Mouse (Mus musculus): ENCODE data around the gene Meox1. TPM values are rescaled to one million over a fixed set of nuclear protein-coding genes. Genes with fewer than 3 reads are reported as not detected.

Meox1 gene
- polyA plus RNA-seq, 1 experiment from 2014 or later, result 24.1 TPM

DNA sequence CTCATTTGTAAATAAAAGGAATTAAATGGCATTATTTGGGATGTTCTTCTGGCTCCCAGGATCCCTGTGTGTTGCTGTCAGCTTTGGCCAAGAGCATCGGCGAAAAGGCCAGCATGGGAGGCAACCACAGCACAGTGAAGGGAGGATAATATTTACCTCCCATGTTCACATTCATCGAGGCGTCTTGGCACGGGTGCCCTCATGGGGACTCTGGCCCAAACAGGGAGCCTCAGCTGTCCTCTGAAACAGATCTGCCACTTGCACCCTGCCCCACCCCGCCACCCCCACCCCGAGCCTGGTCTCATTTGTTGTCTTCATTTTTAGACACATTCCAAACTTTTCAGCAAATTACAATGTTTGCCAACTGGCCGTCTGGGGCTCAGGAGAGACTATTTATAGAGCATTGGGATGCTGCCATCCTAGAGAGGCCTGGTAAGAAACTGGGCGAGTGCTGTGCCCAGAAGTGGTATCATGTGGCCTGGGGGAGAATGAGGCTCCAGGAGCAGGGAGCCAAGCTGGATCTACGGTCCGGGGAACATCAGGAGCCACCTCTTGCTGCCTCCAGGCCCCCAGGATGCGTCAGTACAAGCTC lies 27.3 kb upstream of the Meox1 start:
- WGBS, result 71% methylated on average over 12 of the region's 12 CpGs
- Histone ChIP-seq H3K27me3 (replicated peaks) (peaks cover 21% of the 10 kb centered on the region), H3K9ac (0 out of 2 replicates have a peak overlapping the region, but pooled peaks have one; percentile 20), H3K27ac (ENCODE audit: poor library complexity, severe bottlenecking) (no peak overlapping the region), H3K9me3 (replicated peaks) (no peaks in the 10 kb centered on the region), H3K4me3 (no peak overlapping the region), H3K4me1 (replicated peaks) (0 out of 2 replicates have a peak, but pooled peaks cover 8% of the 10 kb centered on the region), H3K4me2 (no peak overlapping the region), H3K36me3 (no peaks in the 10 kb centered on the region)
- ATAC-seq (ENCODE audit: insufficient number of reproducible peaks, low FRiP score), result no peak

DNA sequence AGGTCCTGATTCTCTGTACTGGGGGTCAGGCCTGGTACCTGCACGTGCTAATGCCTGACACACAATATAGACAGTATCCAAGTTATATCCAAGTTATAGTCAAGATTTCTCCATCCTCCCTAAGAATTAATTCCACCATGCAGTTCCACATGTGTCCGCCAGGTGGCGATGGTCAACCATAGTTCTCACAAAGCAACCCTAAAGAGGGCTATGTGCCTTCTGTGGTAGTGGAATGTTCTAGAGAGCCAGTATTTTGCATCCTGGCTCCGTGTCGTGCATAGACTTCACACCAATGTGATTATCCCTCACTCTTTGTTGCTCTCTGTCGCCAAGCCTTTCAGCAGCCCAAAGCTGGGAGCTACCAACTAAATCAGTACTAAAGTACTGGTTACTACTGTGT lies 25.5 kb upstream of the Meox1 start:
- Histone ChIP-seq H3K9me3 (replicated peaks) (no peaks in the 10 kb centered on the region), H3K4me2 (no peak overlapping the region), H3K4me1 (replicated peaks) (0 out of 2 replicates have a peak, but pooled peaks cover 8% of the 10 kb centered on the region), H3K27ac (ENCODE audit: poor library complexity, severe bottlenecking) (no peak overlapping the region), H3K36me3 (no peaks in the 10 kb centered on the region), H3K9ac (no peak overlapping the region), H3K27me3 (replicated peaks) (peaks cover 21% of the 10 kb centered on the region), H3K4me3 (no peak overlapping the region)
- ATAC-seq (ENCODE audit: insufficient number of reproducible peaks, low FRiP score), result peak; percentile 65; the same call in 1 of the 2 replicates
- under 1% methylated on average over 6 of the region's 6 CpGs for WGBS

DNA sequence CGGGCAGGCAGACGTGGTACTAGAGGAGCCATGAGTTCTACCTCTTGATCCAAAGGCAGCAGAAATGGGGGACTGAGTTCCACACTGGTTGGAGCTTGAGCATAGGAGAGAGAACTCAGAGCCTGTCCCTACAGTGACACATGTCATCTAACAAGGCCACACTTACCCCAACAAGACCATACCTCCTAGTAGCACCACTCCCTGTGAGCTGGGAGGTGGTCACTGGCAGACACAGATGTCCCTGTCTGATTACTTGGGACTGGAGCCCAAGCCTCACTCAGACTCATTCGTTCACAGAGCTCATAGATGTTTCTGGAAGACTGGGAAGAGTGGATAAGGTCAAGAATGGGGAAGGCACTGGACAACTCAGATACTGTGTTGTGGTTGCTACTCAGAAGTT lies 24.4 kb upstream of the Meox1 start:
- Histone ChIP-seq H3K4me3 (no peak overlapping the region), H3K27ac (ENCODE audit: poor library complexity, severe bottlenecking) (no peak overlapping the region), H3K27me3 (replicated peaks) (peaks cover 21% of the 10 kb centered on the region), H3K36me3 (no peaks in the 10 kb centered on the region), H3K4me1 (replicated peaks) (0 out of 2 replicates have a peak, but pooled peaks cover 8% of the 10 kb centered on the region), H3K4me2 (no peak overlapping the region), H3K9ac (no peak overlapping the region), H3K9me3 (replicated peaks) (no peaks in the 10 kb centered on the region)
- WGBS, result 71% methylated on average over 3 of the region's 3 CpGs
- ATAC-seq (ENCODE audit: insufficient number of reproducible peaks, low FRiP score), result no peak

DNA sequence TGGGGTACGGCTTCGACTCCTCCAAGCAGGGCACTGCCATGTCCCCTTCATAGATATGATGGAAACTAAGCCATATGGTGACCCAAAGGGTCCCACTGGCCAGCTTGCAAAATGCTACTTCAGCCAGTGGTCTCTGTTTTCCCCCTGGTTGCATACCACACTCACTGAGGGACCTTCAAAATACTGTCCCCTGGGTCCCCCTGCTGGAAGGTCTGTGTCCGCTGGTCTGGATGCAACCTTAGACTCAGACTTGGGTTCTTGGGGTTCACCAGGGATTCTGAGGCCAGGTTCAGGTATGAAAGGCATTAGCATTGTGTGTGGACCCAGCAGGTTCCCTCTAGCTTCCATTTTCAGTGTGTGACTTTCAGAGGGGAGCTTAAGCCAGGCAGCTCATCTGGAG lies 22.6 kb upstream of the Meox1 start:
- Histone ChIP-seq H3K27me3 (replicated peaks) (peaks cover 19% of the 10 kb centered on the region), H3K4me3 (no peak overlapping the region), H3K27ac (ENCODE audit: poor library complexity, severe bottlenecking) (no peak overlapping the region), H3K9ac (no peak overlapping the region), H3K36me3 (no peaks in the 10 kb centered on the region), H3K4me2 (no peak overlapping the region), H3K4me1 (replicated peaks) (0 out of 2 replicates have a peak, but pooled peaks cover 8% of the 10 kb centered on the region), H3K9me3 (replicated peaks) (no peaks in the 10 kb centered on the region)
- WGBS, result 73% methylated on average over 3 of the region's 3 CpGs
- no peak for ATAC-seq (ENCODE audit: insufficient number of reproducible peaks, low FRiP score)

DNA sequence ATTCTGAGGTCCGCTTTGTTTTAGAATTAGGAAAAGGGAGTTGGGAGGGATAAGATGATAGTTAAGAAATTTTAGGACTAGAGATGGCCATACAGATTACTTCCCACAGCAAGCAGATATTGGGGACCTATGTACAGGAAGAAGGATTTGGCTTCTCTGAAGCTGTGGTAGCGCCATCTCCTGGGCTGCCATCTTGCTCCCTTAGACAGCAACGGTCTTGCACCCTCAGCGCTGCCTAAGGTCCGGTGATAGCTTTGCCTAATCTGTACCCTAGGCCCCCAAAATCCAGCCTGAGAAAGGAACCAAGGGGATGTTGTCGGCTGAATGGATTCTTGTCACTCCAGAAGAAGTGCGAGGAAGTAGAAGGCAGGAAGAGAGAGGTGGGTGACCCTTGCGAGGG lies 19.4 kb upstream of the Meox1 start:
- H3K27me3 ChIP-seq (replicated peaks), result peaks cover 26% of the 10 kb centered on the region
- no peak for ATAC-seq (ENCODE audit: insufficient number of reproducible peaks, low FRiP score)
- no peak overlapping the region for H3K4me2 ChIP-seq
- 55% methylated on average over 8 of the region's 8 CpGs for WGBS
- no peaks in the 10 kb centered on the region; the same call in 1 of the 2 replicates for H3K4me1 ChIP-seq (replicated peaks)
- H3K9ac ChIP-seq, result no peak overlapping the region
- H3K9me3 ChIP-seq (replicated peaks), result no peaks in the 10 kb centered on the region
- H3K27ac ChIP-seq (ENCODE audit: poor library complexity, severe bottlenecking), result no peak overlapping the region
- no peaks in the 10 kb centered on the region for H3K36me3 ChIP-seq
- H3K4me3 ChIP-seq, result no peak overlapping the region

DNA sequence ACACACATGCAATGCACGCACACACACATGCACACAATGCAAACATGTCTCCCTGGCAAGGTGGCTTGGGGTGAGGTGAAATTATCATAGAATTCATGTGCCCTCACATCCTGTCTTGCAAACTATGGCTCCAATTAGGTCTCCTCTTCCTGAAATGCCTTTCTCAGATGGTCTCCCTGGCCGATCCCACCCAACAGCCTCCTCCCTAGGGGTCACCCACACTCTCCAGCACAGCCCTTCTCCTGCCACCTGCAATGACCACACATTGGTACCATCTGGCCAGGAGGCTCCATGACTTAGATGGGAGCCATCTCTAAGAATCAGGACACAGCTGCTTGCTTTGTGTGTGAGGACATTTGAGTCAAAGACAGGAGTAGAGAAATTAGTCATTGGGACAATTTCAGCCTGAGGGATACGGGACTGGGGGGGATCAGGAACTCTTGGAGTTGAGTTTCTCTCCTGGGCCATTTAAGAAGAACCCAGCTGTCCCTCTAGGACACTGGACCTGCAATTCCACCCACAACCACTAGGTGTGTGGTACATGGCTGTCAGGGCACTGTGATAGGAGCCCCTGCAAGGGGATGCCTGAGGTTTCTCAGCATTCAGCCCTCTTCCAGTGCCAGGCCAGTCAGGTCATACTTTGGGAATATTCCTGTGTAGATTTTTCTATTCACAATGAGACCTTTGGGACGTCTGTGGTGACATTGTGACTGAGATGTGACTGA lies 17.8 kb upstream of the Meox1 start:
- peaks cover 15% of the 10 kb centered on the region for H3K27me3 ChIP-seq (replicated peaks)

DNA sequence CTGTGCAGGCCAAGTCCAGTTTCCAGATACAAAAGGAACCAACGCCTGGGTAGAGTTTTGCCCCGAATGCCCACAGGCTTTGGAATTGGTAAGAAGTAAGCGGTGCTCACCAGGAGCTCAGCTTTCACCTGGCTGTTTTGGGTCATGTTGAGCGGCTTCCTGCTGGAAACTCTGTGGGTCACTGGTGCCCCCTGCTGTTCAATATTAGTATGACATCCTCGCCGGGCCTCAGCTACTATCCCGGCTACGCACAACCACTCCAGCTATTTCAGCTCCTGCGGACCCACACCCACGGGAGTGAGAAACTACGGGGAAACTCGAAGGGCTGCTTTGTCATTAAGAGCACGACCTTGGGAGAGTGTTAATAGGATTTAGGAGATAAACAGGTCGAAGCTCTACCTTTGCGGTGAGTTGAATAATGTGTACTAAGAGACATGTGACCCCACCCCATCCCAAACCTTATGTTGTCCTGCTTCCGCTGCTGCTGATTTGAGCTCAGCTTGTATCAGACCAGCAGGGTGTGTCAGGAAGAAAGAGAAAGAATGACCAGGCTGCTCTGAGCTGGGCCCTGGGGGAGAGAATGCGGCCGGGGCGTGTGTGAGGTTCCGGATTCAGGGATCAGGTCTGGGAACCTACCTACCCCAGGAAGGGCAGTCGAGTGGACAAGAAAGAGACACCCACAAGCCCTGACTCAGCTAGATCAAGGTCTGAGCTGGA lies 16.2 kb upstream of the Meox1 start:
- H3K9me3 ChIP-seq (replicated peaks), result no peaks in the 10 kb centered on the region
- peak overlapping the region; percentile 30; the same call in 1 of the 2 replicates for H3K4me2 ChIP-seq
- H3K36me3 ChIP-seq, result no peaks in the 10 kb centered on the region
- H3K9ac ChIP-seq, result no peak overlapping the region
- 17% methylated on average over 21 of the region's 21 CpGs for WGBS
- H3K4me1 ChIP-seq (replicated peaks), result peaks cover 8% of the 10 kb centered on the region
- ATAC-seq (ENCODE audit: insufficient number of reproducible peaks, low FRiP score), result no peak
- no peak overlapping the region for H3K4me3 ChIP-seq
- H3K27me3 ChIP-seq (replicated peaks), result peaks cover 12% of the 10 kb centered on the region
- H3K27ac ChIP-seq (ENCODE audit: poor library complexity, severe bottlenecking), result no peak overlapping the region

More for the DNA sequence above, 17.8 kb upstream of the Meox1 start:
- H3K9ac ChIP-seq, result no peak overlapping the region
- ATAC-seq (ENCODE audit: insufficient number of reproducible peaks, low FRiP score), result no peak
- H3K4me3 ChIP-seq, result no peak overlapping the region
- H3K9me3 ChIP-seq (replicated peaks), result no peaks in the 10 kb centered on the region
- H3K27ac ChIP-seq (ENCODE audit: poor library complexity, severe bottlenecking), result no peak overlapping the region
- peaks cover 2% of the 10 kb centered on the region for H3K4me1 ChIP-seq (replicated peaks)
- no peak overlapping the region for H3K4me2 ChIP-seq
- 62% methylated on average over 4 of the region's 4 CpGs for WGBS
- no peaks in the 10 kb centered on the region for H3K36me3 ChIP-seq

DNA sequence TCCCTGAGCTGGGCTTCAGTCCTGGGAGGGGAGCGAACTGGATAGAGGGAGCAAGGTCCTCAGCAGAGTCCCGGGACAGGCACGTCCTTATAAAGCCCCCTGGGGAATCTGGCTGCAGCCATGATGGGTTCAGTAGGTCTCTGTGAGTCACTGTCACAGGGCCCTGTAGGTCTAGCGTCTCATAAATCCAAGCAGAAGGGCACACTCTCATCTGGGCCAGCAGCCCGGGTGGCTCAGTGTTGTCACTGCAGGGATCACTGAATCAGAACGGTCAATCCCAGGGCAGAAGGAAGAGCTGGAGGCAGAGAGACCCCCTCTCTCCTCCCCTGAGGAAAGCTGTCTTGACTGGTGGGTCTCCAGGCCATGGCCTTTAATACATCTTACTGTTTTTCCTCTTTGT lies 14.6 kb upstream of the Meox1 start:
- no peak overlapping the region for H3K4me3 ChIP-seq
- peaks cover 12% of the 10 kb centered on the region for H3K27me3 ChIP-seq (replicated peaks)
- H3K27ac ChIP-seq (ENCODE audit: poor library complexity, severe bottlenecking), result no peak overlapping the region
- no peak for ATAC-seq (ENCODE audit: insufficient number of reproducible peaks, low FRiP score)
- H3K9ac ChIP-seq, result no peak overlapping the region
- H3K36me3 ChIP-seq, result no peaks in the 10 kb centered on the region
- peaks cover 11% of the 10 kb centered on the region for H3K4me1 ChIP-seq (replicated peaks)
- H3K9me3 ChIP-seq (replicated peaks), result no peaks in the 10 kb centered on the region
- 58% methylated on average over 6 of the region's 6 CpGs for WGBS
- no peak overlapping the region for H3K4me2 ChIP-seq

DNA sequence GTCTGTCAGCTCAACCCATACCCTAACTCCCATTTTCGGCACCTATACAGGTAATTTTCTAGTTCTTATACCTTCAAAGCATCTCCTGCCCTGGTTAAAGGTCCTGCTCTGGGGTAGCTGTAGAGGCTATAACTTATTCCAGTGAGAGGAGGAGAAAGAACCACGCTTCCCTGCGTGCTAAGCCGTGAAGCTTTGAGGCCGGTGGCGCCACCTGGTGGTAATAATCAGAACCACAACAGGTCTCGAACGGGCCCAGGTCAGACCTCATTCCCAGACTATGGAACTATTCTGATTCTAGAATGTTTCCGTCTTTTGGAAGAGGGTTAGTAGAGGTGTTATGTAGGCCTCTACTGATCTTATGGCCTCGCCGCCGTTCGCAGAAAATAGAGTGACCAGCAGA lies 10.9 kb upstream of the Meox1 start:
- no peak overlapping the region for H3K27ac ChIP-seq (ENCODE audit: poor library complexity, severe bottlenecking)
- no peak overlapping the region for H3K4me2 ChIP-seq
- 26% methylated on average over 13 of the region's 13 CpGs for WGBS
- ATAC-seq (ENCODE audit: insufficient number of reproducible peaks, low FRiP score), result peak; percentile 41; the same call in 1 of the 2 replicates
- peaks cover 5% of the 10 kb centered on the region; the same call in 1 of the 2 replicates for H3K9me3 ChIP-seq (replicated peaks)
- no peaks in the 10 kb centered on the region for H3K36me3 ChIP-seq
- H3K4me1 ChIP-seq (replicated peaks), result peaks cover 11% of the 10 kb centered on the region
- no peaks in the 10 kb centered on the region for H3K27me3 ChIP-seq (replicated peaks)
- H3K4me3 ChIP-seq, result no peak overlapping the region
- H3K9ac ChIP-seq, result no peak overlapping the region

DNA sequence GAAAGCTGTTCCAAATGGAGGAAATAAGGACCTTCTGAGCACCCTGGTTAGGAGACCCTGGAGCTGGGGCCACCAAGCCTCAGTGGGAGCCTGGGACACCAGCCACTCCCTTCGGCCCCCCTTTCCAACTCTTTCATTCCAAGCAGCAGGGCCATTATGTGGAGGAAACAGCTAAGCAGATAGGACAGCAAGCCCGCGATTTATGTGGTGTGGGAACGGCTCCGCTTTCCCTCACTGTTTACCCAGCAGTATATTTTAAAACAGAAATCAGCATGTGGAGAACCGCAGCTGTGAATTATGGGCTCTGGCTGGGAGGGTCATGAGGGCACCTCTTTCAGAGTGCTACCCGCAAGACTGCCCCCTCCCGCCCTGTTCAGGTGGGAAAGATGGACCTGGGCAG lies 7.1 kb upstream of the Meox1 start:
- Histone ChIP-seq H3K27ac (ENCODE audit: poor library complexity, severe bottlenecking) (no peak overlapping the region), H3K4me1 (replicated peaks) (peaks cover 16% of the 10 kb centered on the region), H3K4me3 (no peak overlapping the region), H3K9me3 (replicated peaks) (peaks cover 5% of the 10 kb centered on the region; the same call in 1 of the 2 replicates), H3K4me2 (no peak overlapping the region), H3K9ac (no peak overlapping the region), H3K27me3 (replicated peaks) (no peaks in the 10 kb centered on the region), H3K36me3 (no peaks in the 10 kb centered on the region)
- WGBS, result 71% methylated on average over 8 of the region's 8 CpGs
- no peak for ATAC-seq (ENCODE audit: insufficient number of reproducible peaks, low FRiP score)

DNA sequence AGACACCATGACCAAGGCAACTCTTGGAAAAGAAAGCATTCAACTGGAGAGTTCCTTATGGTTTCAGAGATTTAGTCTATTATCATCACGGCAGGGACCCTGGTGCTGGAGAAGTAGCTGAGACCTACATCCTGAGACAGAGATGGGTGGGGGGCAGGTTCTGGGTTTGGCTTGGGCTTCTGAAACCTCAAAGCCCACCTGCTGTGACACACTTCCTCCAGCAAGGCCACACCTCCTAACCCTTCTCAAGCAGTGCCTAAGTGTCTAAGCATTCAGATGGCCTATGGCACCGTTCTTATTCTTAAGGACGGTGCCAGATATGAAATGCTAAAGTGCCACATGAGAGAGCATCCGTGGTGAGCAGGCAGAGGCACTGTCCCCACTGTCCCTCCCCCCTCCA lies 4.2 kb upstream of the Meox1 start:
- Histone ChIP-seq H3K4me2 (no peak overlapping the region), H3K9me3 (replicated peaks) (peaks cover 5% of the 10 kb centered on the region; the same call in 1 of the 2 replicates), H3K4me1 (replicated peaks) (peaks cover 31% of the 10 kb centered on the region), H3K4me3 (no peak overlapping the region), H3K9ac (no peak overlapping the region), H3K36me3 (no peaks in the 10 kb centered on the region), H3K27ac (ENCODE audit: poor library complexity, severe bottlenecking) (no peak overlapping the region), H3K27me3 (replicated peaks) (no peaks in the 10 kb centered on the region)
- no peak for ATAC-seq (ENCODE audit: insufficient number of reproducible peaks, low FRiP score)
- WGBS, result 86% methylated on average over 4 of the region's 4 CpGs
